Mouse (Mus musculus): Measurements from ENCODE around the gene Wwox.

GRCm38 (mm10) chr8:114870410-114870809 lies 431.0 kb downstream of the Wwox start:
- TF ChIP-seq MEF2A (IDR thresholded peaks at IDR 0.05; ENCODE audit: borderline replicate concordance, low read depth, low read length) = no peak
- no peak for TF ChIP-seq POLR2A (IDR thresholded peaks at IDR 0.05; ENCODE audit: low read depth, low read length)
- TF ChIP-seq ELF1 (IDR thresholded peaks at IDR 0.05; ENCODE audit: low read depth, low read length) = no peak
- TF ChIP-seq MAZ (IDR thresholded peaks at IDR 0.05; ENCODE audit: low read depth, low read length) = no peak
- TF ChIP-seq IRF4 (IDR thresholded peaks at IDR 0.05; ENCODE audit: low read depth, low read length) = no peak
- no peak for TF ChIP-seq NRF1 (IDR thresholded peaks at IDR 0.05; ENCODE audit: low read depth, low read length)
- no peak for TF ChIP-seq CTCF (conservative IDR thresholded peaks at IDR 0.05 in 1 of 2, IDR thresholded peaks at IDR 0.05 in 1 of 2; ENCODE audit: low read depth in 2 of 2, low read length in 2 of 2)
- no peak for TF ChIP-seq TCF12 (IDR thresholded peaks at IDR 0.05; ENCODE audit: low read depth, low read length)
- TF ChIP-seq E2F4 (IDR thresholded peaks at IDR 0.05; ENCODE audit: insufficient replicate concordance, low read depth, low read length) = no peak
- no peak for TF ChIP-seq TBP (conservative IDR thresholded peaks at IDR 0.05; ENCODE audit: low read depth, low read length)
- TF ChIP-seq EP300 (IDR thresholded peaks at IDR 0.05; ENCODE audit: low read length) = no peak
